Mouse (Mus musculus) C2C12 (cell line): Measurements from ENCODE around the gene Serpinh1. TPM values are rescaled to one million over a fixed set of nuclear protein-coding genes. Genes with fewer than 3 reads are reported as not detected.

ENCODE experiments used
- H3K27me3 ChIP-seq: one replicate; pipeline ENCODE4 v1.6.1; 2011; ENCODE audit not compliant: control insufficient read depth, insufficient read depth, insufficient read length
- H3K36me3 ChIP-seq: one replicate; pipeline ENCODE4 v1.6.1; 2011; ENCODE audit not compliant: control insufficient read depth, insufficient read depth
- H3K4me3 ChIP-seq: one replicate; pipeline ENCODE4 v1.5.1; 2011; ENCODE audit warnings: mild to moderate bottlenecking, control low read depth; ENCODE audit not compliant: poor library complexity, insufficient read depth, severe bottlenecking
- H3K79me2 ChIP-seq: one replicate; pipeline ENCODE4 v1.6.1; 2011; ENCODE audit not compliant: control insufficient read depth, insufficient read depth
- H3K79me3 ChIP-seq: one replicate; pipeline ENCODE4 v1.6.1; 2011; ENCODE audit warnings: low read depth, control low read depth
- H3ac ChIP-seq: one replicate; pipeline ENCODE3; 2011; ENCODE audit warnings: low read depth; ENCODE audit not compliant: control insufficient read depth, insufficient read length
- CEBPB ChIP-seq: IDR thresholded peaks from one replicate; pipeline ENCODE4 v1.6.1; 2011; ENCODE audit warnings: low read depth, mild to moderate bottlenecking, control low read depth, moderate library complexity
- CTCF ChIP-seq: IDR thresholded peaks from one replicate; pipeline ENCODE4 v1.5.1; 2011; ENCODE audit not compliant: control insufficient read depth, insufficient read depth, insufficient read length
- FOSL1 ChIP-seq: IDR thresholded peaks from one replicate; pipeline ENCODE4 v1.8.0; 2011; ENCODE audit warnings: mild to moderate bottlenecking, low read length; ENCODE audit not compliant: poor library complexity, insufficient read depth, severe bottlenecking
- MAX ChIP-seq: IDR thresholded peaks from one replicate; pipeline ENCODE4 v1.6.1; 2011; ENCODE audit warnings: mild to moderate bottlenecking, control low read depth
- MYOD1 ChIP-seq: IDR thresholded peaks from one replicate; pipeline ENCODE4 v1.6.1; 2011; ENCODE audit warnings: low read depth; ENCODE audit not compliant: control insufficient read depth, insufficient read length
- MYOG ChIP-seq: IDR thresholded peaks from one replicate; pipeline ENCODE4 v1.6.1; 2011; ENCODE audit not compliant: control insufficient read depth, insufficient read length; ENCODE audit errors: extremely low read depth
- USF1 ChIP-seq: IDR thresholded peaks from one replicate; pipeline ENCODE4 v1.6.1; 2011; ENCODE audit warnings: low read depth, mild to moderate bottlenecking, control low read depth, moderate library complexity
- polyA plus RNA-seq: library from polyadenylated mRNA; unstranded; fragments of >200 nt; fragmentation: generic; extraction: Trizol; gene quantifications from one replicate; pipeline ENCODE4 v1.2.1, GENCODE M21; 2012; ENCODE audit warnings: missing spikeins

Gene Serpinh1
- polyA plus RNA-seq, 1 experiment = 1,202 TPM

GRCm38 (mm10) chr7:99362137-99362536 is 9.1 kb upstream of the Serpinh1 start:
- H3K27me3 ChIP-seq = no peaks in the 10 kb centered on the region
- H3K36me3 ChIP-seq = no peaks in the 10 kb centered on the region
- H3K79me3 ChIP-seq = no peaks in the 10 kb centered on the region
- TF ChIP-seq CTCF (no peak), USF1 (no peak), FOSL1 (no peak), MYOG (no peak), MYOD1 (peak; percentile 93), MAX (peak; percentile 33), CEBPB (no peak)
- H3K4me3 ChIP-seq = no peak overlapping the region
- H3K79me2 ChIP-seq = no peaks in the 10 kb centered on the region
- H3ac ChIP-seq = no peak overlapping the region

- H3K4me3 ChIP-seq = no peak overlapping the region
- H3K36me3 ChIP-seq = no peaks in the 10 kb centered on the region
- no peak overlapping the region for H3ac ChIP-seq
- H3K79me2 ChIP-seq = no peaks in the 10 kb centered on the region
- TF ChIP-seq CTCF (no peak), CEBPB (no peak), FOSL1 (no peak), USF1 (no peak), MYOG (no peak), MAX (no peak), MYOD1 (no peak)
- H3K27me3 ChIP-seq = no peaks in the 10 kb centered on the region
- H3K79me3 ChIP-seq = no peaks in the 10 kb centered on the region
Observed at GRCm38 (mm10) chr7:99360803-99361414, 7.9 kb upstream of the Serpinh1 start.

GRCm38 (mm10) chr7:99360021-99360802 is 7.2 kb upstream of the Serpinh1 start:
- TF ChIP-seq CTCF (no peak), USF1 (no peak), CEBPB (peak; percentile 19), MYOD1 (peak; percentile 84), MAX (peak; percentile 23), FOSL1 (no peak), MYOG (no peak)
- no peaks in the 10 kb centered on the region for H3K79me2 ChIP-seq
- peak overlapping the region; percentile 50 for H3ac ChIP-seq
- no peaks in the 10 kb centered on the region for H3K27me3 ChIP-seq
- no peak overlapping the region for H3K4me3 ChIP-seq
- no peaks in the 10 kb centered on the region for H3K36me3 ChIP-seq
- no peaks in the 10 kb centered on the region for H3K79me3 ChIP-seq

DNA sequence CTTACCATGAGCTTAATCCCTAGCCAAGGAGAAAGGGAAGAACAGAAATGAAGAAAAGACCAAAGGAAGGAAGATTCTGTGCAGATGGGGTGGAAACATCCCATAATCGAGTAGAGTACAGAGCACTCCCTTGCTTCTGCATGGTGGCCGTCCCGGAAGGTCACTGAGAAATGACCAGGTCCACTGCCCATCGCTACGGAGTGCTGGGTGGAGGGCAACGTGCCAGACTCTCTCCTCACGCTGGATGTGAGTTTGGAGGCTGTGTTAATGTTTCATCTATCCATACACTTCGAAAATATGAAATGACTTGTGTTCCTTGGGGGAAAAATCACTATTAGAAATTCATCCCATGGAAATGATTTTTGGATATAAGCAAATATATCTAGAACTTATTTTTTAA is 5.3 kb upstream of the Serpinh1 start:
- H3K36me3 ChIP-seq = no peaks in the 10 kb centered on the region
- TF ChIP-seq MYOG = no peak
- TF ChIP-seq CTCF = no peak
- TF ChIP-seq USF1 = no peak
- TF ChIP-seq CEBPB = no peak
- no peak for TF ChIP-seq MAX
- TF ChIP-seq FOSL1 = no peak
- TF ChIP-seq MYOD1 = no peak
- no peaks in the 10 kb centered on the region for H3K79me3 ChIP-seq
- no peak overlapping the region for H3ac ChIP-seq
- H3K79me2 ChIP-seq = peaks cover 2% of the 10 kb centered on the region
- H3K27me3 ChIP-seq = no peaks in the 10 kb centered on the region
- no peak overlapping the region for H3K4me3 ChIP-seq

- Histone ChIP-seq H3ac (no peak overlapping the region), H3K79me3 (peaks cover 6% of the 10 kb centered on the region), H3K27me3 (no peaks in the 10 kb centered on the region), H3K4me3 (no peak overlapping the region), H3K79me2 (peaks cover 14% of the 10 kb centered on the region), H3K36me3 (no peaks in the 10 kb centered on the region)
- TF ChIP-seq CTCF (no peak), FOSL1 (no peak), CEBPB (no peak), MAX (no peak), USF1 (no peak), MYOG (no peak)
Observed at GRCm38 (mm10) chr7:99357201-99357600, 4.2 kb upstream of the Serpinh1 start.

DNA sequence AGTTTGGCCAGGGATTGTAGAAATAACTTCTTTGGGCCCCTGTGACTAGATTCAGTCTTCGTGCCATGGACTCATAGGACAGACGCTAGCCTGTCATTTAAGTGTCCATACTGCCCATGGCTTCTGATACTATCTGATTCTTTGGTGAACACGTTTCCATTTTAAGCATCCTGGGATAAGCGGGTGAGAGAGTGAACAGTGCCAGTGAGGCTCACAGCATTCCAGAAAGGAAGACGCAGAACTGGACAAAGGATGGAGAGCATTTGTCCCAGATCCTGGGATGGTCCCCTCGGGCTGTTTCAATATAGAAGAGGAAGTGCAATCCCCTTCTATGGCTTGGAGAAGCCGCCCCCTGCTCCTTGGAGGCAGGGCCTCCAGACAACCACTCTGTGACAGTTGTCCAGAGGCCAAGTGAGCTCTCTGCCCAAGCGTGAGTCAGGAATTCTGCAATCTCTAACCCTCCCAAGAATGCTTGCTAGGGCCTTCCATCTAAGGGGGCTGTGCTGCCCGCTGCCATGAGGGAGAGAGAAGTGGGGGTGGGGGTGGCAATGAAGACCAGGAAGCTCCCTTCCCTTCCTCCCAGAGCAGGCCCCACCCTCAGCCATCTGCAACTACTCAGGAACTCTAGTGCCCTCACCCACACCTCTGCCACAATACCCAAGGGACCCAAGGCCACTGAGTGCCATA is 3.3 kb upstream of the Serpinh1 start:
- TF ChIP-seq CEBPB (peak; percentile 76), MYOD1 (no peak), FOSL1 (no peak), MYOG (no peak)
- H3ac ChIP-seq = peak overlapping the region; percentile 9
- H3K79me3 ChIP-seq = peaks cover 14% of the 10 kb centered on the region
- peaks cover 22% of the 10 kb centered on the region for H3K79me2 ChIP-seq
- no peak overlapping the region for H3K4me3 ChIP-seq
- no peaks in the 10 kb centered on the region for H3K36me3 ChIP-seq
- H3K27me3 ChIP-seq = no peaks in the 10 kb centered on the region
